Mouse (Mus musculus) CH12.LX (cell line): ENCODE results near the gene Tbc1d16. TPM values are rescaled to one million over a fixed set of nuclear protein-coding genes. Genes with fewer than 3 reads are reported as not detected.
A peak's percentile ranks its signal among the peaks of the same experiment; 100 is the strongest.

Experiments used
- DNase-seq: peaks from one replicate; pipeline ENCODE4 v3.0.0-alpha.2; 2013; ENCODE audit errors: extremely low read depth
- H3K27ac ChIP-seq: 2 replicates; pipeline ENCODE4 v1.5.1; 2012; ENCODE audit warnings: low read depth, mild to moderate bottlenecking, control low read depth, moderate library complexity; ENCODE audit not compliant: insufficient read depth
- H3K27me3 ChIP-seq: replicated peaks from 2 replicates; pipeline ENCODE3; 2012; ENCODE audit warnings: inconsistent platforms
- H3K36me3 ChIP-seq, 2 experiments: replicated peaks in 1 of 2; 2 replicates each; pipeline versions ENCODE3 to v1.6.1; 2012; ENCODE audit warnings: inconsistent platforms in 1 of 2, low read length in 1 of 2, mild to moderate bottlenecking in 1 of 2, mixed read lengths in 1 of 2, moderate library complexity in 1 of 2; ENCODE audit not compliant: control insufficient read depth in 1 of 2, insufficient read depth in 1 of 2
- H3K4me1 ChIP-seq, 2 experiments: 2 replicates each; pipeline ENCODE4 v1.6.1; 2012; ENCODE audit warnings: inconsistent platforms in 1 of 2, moderate library complexity in 1 of 2; ENCODE audit not compliant: insufficient read depth in 2 of 2, control insufficient read depth in 1 of 2
- H3K4me2 ChIP-seq: 2 replicates; pipeline ENCODE4 v1.6.1; 2012; ENCODE audit warnings: low read depth, mild to moderate bottlenecking, control low read depth; ENCODE audit not compliant: poor library complexity, insufficient read depth, severe bottlenecking
- H3K4me3 ChIP-seq, 3 experiments: fragments of 150-350 bp in 1 of 3; sonication (generic) in 1 of 3; replicated peaks in 1 of 3; 2 replicates each; pipeline versions ENCODE3 to v1.5.1; 2011 to 2012; ENCODE audit warnings: low read depth in 2 of 3, low read length in 2 of 3, mild to moderate bottlenecking in 2 of 3, moderate library complexity in 2 of 3, control low read depth in 1 of 3, improper control_type of control experiment in 1 of 3, inconsistent platforms in 1 of 3, mixed read lengths in 1 of 3; ENCODE audit not compliant: poor library complexity in 1 of 3
- H3K79me2 ChIP-seq: replicated peaks from 2 replicates; pipeline ENCODE4 v1.6.1; 2012; ENCODE audit warnings: mild to moderate bottlenecking, moderate library complexity; ENCODE audit not compliant: control insufficient read depth, poor library complexity, insufficient read depth, severe bottlenecking; ENCODE audit errors: extremely low read depth
- H3K9ac ChIP-seq: 2 replicates; pipeline ENCODE4 v1.6.1; 2012; ENCODE audit warnings: low read depth, mild to moderate bottlenecking, control low read depth, moderate library complexity; ENCODE audit not compliant: insufficient read depth
- H3K9me3 ChIP-seq: replicated peaks from 2 replicates; pipeline ENCODE3; 2012; ENCODE audit warnings: low read length, inconsistent platforms, mixed read lengths
- BHLHE40 ChIP-seq: IDR thresholded peaks from 2 replicates; pipeline ENCODE4 v1.6.1; 2011; ENCODE audit warnings: mild to moderate bottlenecking, low read depth, low read length, improper control_type of control experiment
- CHD1 ChIP-seq: IDR thresholded peaks from 2 replicates; pipeline ENCODE4 v1.6.1; 2012; ENCODE audit warnings: low read depth, low read length, improper control_type of control experiment, inconsistent platforms
- CTCF ChIP-seq, 2 experiments: IDR thresholded peaks in 1 of 2; conservative IDR thresholded peaks in 1 of 2; 2 replicates each; pipeline ENCODE4 v1.5.1; 2011 to 2012; ENCODE audit warnings: low read depth in 2 of 2, low read length in 2 of 2, improper control_type of control experiment in 1 of 2, inconsistent platforms in 1 of 2, mild to moderate bottlenecking in 1 of 2, moderate library complexity in 1 of 2
- ETS1 ChIP-seq: conservative IDR thresholded peaks from 2 replicates; pipeline ENCODE4 v1.6.1; 2012; ENCODE audit warnings: low read depth, mild to moderate bottlenecking, inconsistent platforms, low read length, improper control_type of control experiment, moderate library complexity
- HCFC1 ChIP-seq: IDR thresholded peaks from 2 replicates; pipeline ENCODE4 v1.6.1; 2012; ENCODE audit warnings: low read depth, mild to moderate bottlenecking, inconsistent platforms, low read length, improper control_type of control experiment
- MAX ChIP-seq: IDR thresholded peaks from 2 replicates; pipeline ENCODE4 v1.6.1; 2011; ENCODE audit warnings: low read length, improper control_type of control experiment
- MAZ ChIP-seq: IDR thresholded peaks from 2 replicates; pipeline ENCODE4 v1.6.1; 2012; ENCODE audit warnings: low read depth, mild to moderate bottlenecking, inconsistent platforms, low read length, improper control_type of control experiment, moderate library complexity
- MEF2A ChIP-seq: IDR thresholded peaks from 2 replicates; pipeline ENCODE4 v1.6.1; 2014; ENCODE audit warnings: low read depth, mild to moderate bottlenecking, inconsistent platforms, low read length, improper control_type of control experiment, borderline replicate concordance
- MYC ChIP-seq: IDR thresholded peaks from 2 replicates; pipeline ENCODE4 v1.6.1; 2011; ENCODE audit warnings: low read depth, mild to moderate bottlenecking, improper control_type of control experiment, low read length
- NRF1 ChIP-seq: IDR thresholded peaks from 2 replicates; pipeline ENCODE4 v1.6.1; 2014; ENCODE audit warnings: low read depth, mild to moderate bottlenecking, inconsistent platforms, low read length, improper control_type of control experiment, moderate library complexity
- PAX5 ChIP-seq: IDR thresholded peaks from 2 replicates; pipeline ENCODE4 v1.6.1; 2012; ENCODE audit warnings: low read length, inconsistent platforms, mixed read lengths
- POLR2AphosphoS2 ChIP-seq: IDR thresholded peaks from 2 replicates; pipeline ENCODE4 v1.6.1; 2011; ENCODE audit warnings: low read depth, low read length, improper control_type of control experiment
- SMC3 ChIP-seq: IDR thresholded peaks from 2 replicates; pipeline ENCODE4 v1.6.1; 2011; ENCODE audit warnings: low read depth, low read length, improper control_type of control experiment
- TBP ChIP-seq: conservative IDR thresholded peaks from 2 replicates; pipeline ENCODE4 v1.6.1; 2011; ENCODE audit warnings: low read depth, low read length, improper control_type of control experiment
- TCF12 ChIP-seq: IDR thresholded peaks from 2 replicates; pipeline ENCODE4 v1.6.1; 2014; ENCODE audit warnings: low read depth, mild to moderate bottlenecking, inconsistent platforms, low read length, improper control_type of control experiment
- UBTF ChIP-seq: IDR thresholded peaks from 2 replicates; pipeline ENCODE4 v1.6.1; 2012; ENCODE audit warnings: low read depth, mild to moderate bottlenecking, inconsistent platforms, low read length, improper control_type of control experiment, moderate library complexity
- USF2 ChIP-seq: conservative IDR thresholded peaks from 2 replicates; pipeline ENCODE4 v1.6.1; 2011; ENCODE audit warnings: low read depth, low read length, improper control_type of control experiment
- ZNF384 ChIP-seq: IDR thresholded peaks from 2 replicates; pipeline ENCODE4 v1.6.1; 2012; ENCODE audit warnings: low read depth, low read length, improper control_type of control experiment, inconsistent platforms
- dilution Hi-C: fragments of 300-500 bp; cut with MboI; formaldehyde crosslinking; loops from 2 replicates; pipeline ENCODE4 v1.14.3; 2020; ENCODE audit warnings: low sequenced_read_pairs; ENCODE audit not compliant: extremely low pct_unique_long_range_greater_than_20kb, extremely low pct_ligation_motif_present
- in situ Hi-C: fragments of 300-500 bp; cut with MboI; formaldehyde crosslinking; loops from 3 replicates; pipeline ENCODE4 v1.14.3; 2019; ENCODE audit warnings: low sequenced_read_pairs, low pct_ligation_motif_present, low pct_unique_long_range_greater_than_20kb, mixed read lengths
- polyA plus RNA-seq: library from polyadenylated mRNA; unstranded; fragments of >175 nt; gene quantifications from 2 replicates; pipeline ENCODE4 v1.2.1, GENCODE M21; 2012; ENCODE audit warnings: low read depth; ENCODE audit not compliant: insufficient read length
- total RNA-seq, 2 experiments: library from RNA; depleted of rRNA; stranded (reverse); fragments of 300-350 nt in 1 of 2; fragments of >200 nt in 1 of 2; gene quantifications; 2 replicates each; pipeline ENCODE4 v1.2.3; 2012 to 2014

Gene Tbc1d16
- total and polyA plus RNA-seq, 3 experiments: 0.79 to 15.9 (median 2.7) TPM

GRCm38 (mm10) chr11:119215038-119215904 is 13.0 kb downstream of the Tbc1d16 start:
- Histone ChIP-seq H3K9ac (no peak overlapping the region), H3K9me3 (no peaks in the 10 kb centered on the region), H3K4me2 (no peak overlapping the region), H3K4me3 (no peak overlapping the region), H3K79me2 (no peaks in the 10 kb centered on the region), H3K4me1 (no peaks in the 10 kb centered on the region), H3K27me3 (peaks cover 74% of the 10 kb centered on the region), H3K36me3 (peaks cover 2% of the 10 kb centered on the region in 2 experiments), H3K27ac (no peak overlapping the region)
- dilution Hi-C loops (no loop called here), in situ Hi-C loops (no loop called here)
- DNase-seq: no peak
- peak in 1 of 2 experiments; percentile 29; a peak in 2 of 4 replicates for TF ChIP-seq CTCF (conservative IDR thresholded peaks at IDR 0.05 in 1 of 2, IDR thresholded peaks at IDR 0.05 in 1 of 2; ENCODE audit: low read depth in 2 of 2, low read length in 2 of 2)
- 0 out of 2 replicates have a peak, but pooled peaks have one; percentile 3 for TF ChIP-seq SMC3
- no peak for TF ChIP-seq PAX5
- no peak for TF ChIP-seq ZNF384
- no peak for TF ChIP-seq TBP

GRCm38 (mm10) chr11:119213166-119213885 is 15.0 kb downstream of the Tbc1d16 start:
- no peak overlapping the region for H3K27ac ChIP-seq
- H3K4me1 ChIP-seq: no peaks in the 10 kb centered on the region
- TF ChIP-seq UBTF (no peak), MAZ (no peak), TCF12 (no peak), NRF1 (no peak)
- no peak overlapping the region for H3K4me3 ChIP-seq
- in situ Hi-C loops: no loop called here
- no peak for DNase-seq
- H3K36me3 ChIP-seq: peaks cover 5 to 12% of the 10 kb centered on the region in 2 experiments
- dilution Hi-C loops: no loop called here
- H3K4me2 ChIP-seq: no peak overlapping the region
- peaks cover 77% of the 10 kb centered on the region for H3K27me3 ChIP-seq
- no peak overlapping the region for H3K9ac ChIP-seq
- no peaks in the 10 kb centered on the region for H3K9me3 ChIP-seq
- H3K79me2 ChIP-seq: no peaks in the 10 kb centered on the region

- Histone ChIP-seq H3K4me2 (no peak overlapping the region), H3K27ac (no peak overlapping the region), H3K4me3 (no peak overlapping the region), H3K9ac (no peak overlapping the region), H3K36me3 (peaks cover 3 to 15% of the 10 kb centered on the region in 2 experiments), H3K9me3 (peaks cover 6% of the 10 kb centered on the region), H3K27me3 (peaks cover 69% of the 10 kb centered on the region), H3K4me1 (peaks cover 0 to 1% of the 10 kb centered on the region in 2 experiments; a peak in 1 of 4 replicates), H3K79me2 (no peaks in the 10 kb centered on the region)
- dilution Hi-C loops: no loop called here
- TF ChIP-seq HCFC1: no peak
- no peak for TF ChIP-seq ZNF384
- no peak for TF ChIP-seq BHLHE40
- no peak for TF ChIP-seq MAX
- no peak for TF ChIP-seq CHD1
- no peak for TF ChIP-seq MYC
- no peak for TF ChIP-seq TCF12
- no peak for TF ChIP-seq SMC3
- TF ChIP-seq CTCF (conservative IDR thresholded peaks at IDR 0.05 in 1 of 2, IDR thresholded peaks at IDR 0.05 in 1 of 2; ENCODE audit: low read depth in 2 of 2, low read length in 2 of 2): no peak
- no peak for TF ChIP-seq MEF2A
- no peak for TF ChIP-seq USF2
- no peak for TF ChIP-seq ETS1
- TF ChIP-seq POLR2AphosphoS2: no peak
- in situ Hi-C loops: no loop called here
- no peak for DNase-seq
These were observed 16.5 kb downstream of the Tbc1d16 start for GRCm38 (mm10) chr11:119211604-119212309.
